Mouse (Mus musculus) brown adipose tissue, adult 24 weeks (tissue): ENCODE results near the gene Lysmd4. TPM values are rescaled to one million over a fixed set of nuclear protein-coding genes. Genes with fewer than 3 reads are reported as not detected.
A peak's percentile ranks its signal among the peaks of the same experiment; 100 is the strongest.
"Not testable (repeated sequence)": the region's sequence is repeated elsewhere in the genome, so short reads cannot be mapped to it uniquely, and the experiment has no call there.

Experiments
- H3K27ac ChIP-seq: fragments of 200-500 bp; replicated peaks from 2 replicates; pipeline ENCODE4 v1.5.1; 2012; ENCODE audit warnings: low read depth, mild to moderate bottlenecking, low read length
- H3K4me1 ChIP-seq: fragments of 200-500 bp; 2 replicates; pipeline ENCODE4 v1.6.1; 2012; ENCODE audit warnings: low read length, mixed read lengths; ENCODE audit not compliant: control insufficient read depth, insufficient read depth, insufficient read length
- H3K4me3 ChIP-seq: fragments of 200-500 bp; 2 replicates; pipeline ENCODE4 v1.5.1; 2012; ENCODE audit warnings: low read depth, mild to moderate bottlenecking, low read length, moderate library complexity; ENCODE audit not compliant: insufficient read depth
- polyA plus RNA-seq: library from polyadenylated mRNA; stranded (reverse); fragments of >200 nt; gene quantifications from 2 replicates; pipeline ENCODE4 v1.2.4, GENCODE M21; 2012; ENCODE audit not compliant: missing spikeins, insufficient read depth, insufficient read length

Gene Lysmd4
- polyA plus RNA-seq, 1 experiment: 3.2 TPM

DNA sequence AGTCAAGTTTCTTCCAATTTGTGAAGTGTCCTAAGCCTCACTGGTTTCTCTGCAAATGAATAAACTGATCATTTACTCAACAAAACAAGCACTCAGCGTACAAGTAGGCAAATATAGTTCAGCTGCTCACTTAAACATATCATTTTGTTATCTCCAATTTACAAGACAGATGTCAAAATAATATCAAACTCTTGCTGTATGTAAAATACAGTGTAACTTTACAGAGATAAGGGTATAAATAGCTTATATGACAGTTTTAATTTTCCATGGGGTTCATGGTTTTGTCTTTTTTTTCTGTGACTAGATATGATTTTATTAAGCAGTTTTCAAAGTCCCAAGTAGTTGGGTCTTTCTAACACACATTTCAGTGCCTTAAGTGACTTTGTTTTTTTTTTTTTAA is 22.9 kb downstream of the Lysmd4 start:
- Histone ChIP-seq H3K4me1 (peaks cover 5% of the 10 kb centered on the region), H3K27ac (no peak overlapping the region), H3K4me3 (no peak overlapping the region)

DNA sequence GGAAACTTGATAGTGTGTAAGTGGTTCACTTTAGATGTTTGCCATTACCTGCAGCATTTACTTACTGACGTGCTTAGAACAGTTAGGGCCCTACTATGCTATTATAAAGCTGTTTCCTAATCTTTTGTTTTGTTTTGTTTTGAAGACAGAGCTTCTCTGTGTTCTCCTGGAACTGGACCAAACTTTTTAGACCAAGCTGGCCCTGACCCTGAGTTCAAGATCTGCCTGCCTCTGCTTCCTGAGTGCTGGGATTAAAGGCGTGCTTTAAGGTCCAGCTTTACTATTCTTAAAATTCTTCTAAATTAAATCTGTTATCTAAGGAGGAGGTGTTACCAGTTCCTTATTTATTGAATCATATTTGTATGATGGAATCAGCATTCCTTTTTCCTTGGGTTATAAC is 23.7 kb downstream of the Lysmd4 start:
- H3K4me1 ChIP-seq: peaks cover 5% of the 10 kb centered on the region
- no peak overlapping the region for H3K27ac ChIP-seq
- no peak overlapping the region for H3K4me3 ChIP-seq

DNA sequence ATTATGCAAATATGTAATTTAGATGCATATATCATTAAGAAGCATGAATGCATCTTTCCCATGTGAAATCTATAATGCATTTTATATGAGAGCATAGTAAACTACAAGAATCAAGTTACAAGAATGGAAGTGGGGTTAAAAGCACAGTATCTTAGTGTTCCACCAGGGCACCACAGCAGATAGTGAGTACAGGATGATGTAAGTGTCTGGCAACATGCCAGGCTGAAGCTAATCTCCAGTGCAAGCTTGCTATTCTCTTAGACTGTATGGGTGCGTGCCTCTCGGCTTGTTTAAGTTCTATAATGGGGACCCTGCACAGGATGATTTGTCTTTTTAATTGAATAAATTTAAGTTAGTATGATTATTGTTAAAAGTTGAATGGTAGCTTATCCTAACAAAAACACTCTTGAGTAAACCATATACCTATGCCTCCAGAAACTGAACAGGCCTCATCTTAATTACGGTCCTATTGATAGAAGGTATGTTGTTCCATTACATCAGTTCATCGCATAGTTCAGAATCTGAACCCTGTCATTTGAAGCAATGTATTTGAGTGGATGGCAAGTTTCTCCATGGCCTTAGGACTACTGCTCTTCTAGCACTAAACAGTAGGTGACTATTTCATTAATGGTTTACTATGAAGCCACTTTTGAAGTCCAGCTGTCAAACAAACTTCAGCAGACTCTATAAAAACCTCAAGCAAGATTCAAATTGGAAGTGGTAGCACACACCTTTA is 37.7 kb downstream of the Lysmd4 start:
- H3K4me3 ChIP-seq: no peak overlapping the region
- no peak overlapping the region for H3K27ac ChIP-seq
- no peaks in the 10 kb centered on the region for H3K4me1 ChIP-seq

DNA sequence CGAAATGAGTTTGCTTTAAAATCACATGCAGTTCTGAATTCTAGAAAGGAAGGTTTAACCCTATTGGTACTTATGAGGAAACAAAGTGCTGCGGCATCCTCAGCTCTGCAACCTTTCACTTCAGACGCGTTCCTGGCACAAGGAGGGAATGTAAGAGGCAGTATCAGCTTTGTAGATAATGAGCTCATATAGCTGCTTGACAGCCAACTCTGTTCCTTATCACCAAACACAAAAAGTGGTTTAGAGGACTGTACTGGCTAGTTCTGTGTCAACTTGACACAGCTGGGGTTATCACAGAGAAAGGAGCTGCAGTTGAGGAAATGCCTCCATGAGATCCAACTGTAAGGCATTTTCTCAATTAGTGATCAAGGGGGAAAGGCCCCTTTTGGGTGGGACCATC is 48.1 kb downstream of the Lysmd4 start:
- not testable (repeated sequence) for H3K4me3 ChIP-seq, H3K27ac ChIP-seq, H3K4me1 ChIP-seq

DNA sequence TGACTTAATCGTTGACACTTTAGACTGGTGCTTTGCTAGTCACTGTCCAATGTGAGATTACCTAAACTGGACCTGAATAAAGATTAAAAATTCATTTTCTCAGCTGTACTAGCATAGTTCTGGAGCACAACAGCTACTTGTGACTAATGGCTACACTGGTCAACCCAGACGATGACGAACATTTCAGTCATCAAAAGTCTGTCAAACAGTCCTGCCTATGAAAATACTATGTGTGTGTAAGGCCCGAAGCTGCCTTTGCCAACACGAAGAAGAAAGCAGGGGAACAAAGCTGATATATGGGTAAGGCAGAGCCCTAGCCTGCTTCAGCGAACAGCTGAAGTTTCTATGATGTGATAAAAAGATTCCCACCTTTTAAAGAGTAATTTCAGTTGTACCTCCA is 61.2 kb downstream of the Lysmd4 start:
- Histone ChIP-seq H3K27ac (no peak overlapping the region), H3K4me1 (no peaks in the 10 kb centered on the region; the same call in 1 of the 2 replicates), H3K4me3 (no peak overlapping the region)

DNA sequence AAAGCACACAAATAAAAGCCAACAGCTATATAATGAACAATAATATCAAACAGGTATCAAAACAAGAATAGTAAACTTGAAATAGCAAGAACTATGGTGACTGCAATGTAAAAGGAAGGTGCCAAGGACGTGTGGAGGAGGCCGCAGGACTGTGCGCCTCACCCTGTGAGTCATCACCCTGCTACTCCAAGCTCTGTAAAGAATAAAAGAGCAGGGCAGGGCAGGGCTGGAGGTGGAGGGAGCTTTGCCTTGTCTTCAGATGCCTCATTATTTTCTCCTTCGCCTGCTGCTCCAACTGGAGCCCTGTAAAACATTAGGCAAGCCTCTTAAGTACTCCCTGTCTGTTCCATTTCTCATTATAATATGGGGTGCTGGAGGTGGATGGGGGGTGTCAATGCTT is 65.1 kb downstream of the Lysmd4 start:
- Histone ChIP-seq H3K27ac (no peak overlapping the region), H3K4me3 (no peak overlapping the region), H3K4me1 (no peaks in the 10 kb centered on the region; the same call in 1 of the 2 replicates)

DNA sequence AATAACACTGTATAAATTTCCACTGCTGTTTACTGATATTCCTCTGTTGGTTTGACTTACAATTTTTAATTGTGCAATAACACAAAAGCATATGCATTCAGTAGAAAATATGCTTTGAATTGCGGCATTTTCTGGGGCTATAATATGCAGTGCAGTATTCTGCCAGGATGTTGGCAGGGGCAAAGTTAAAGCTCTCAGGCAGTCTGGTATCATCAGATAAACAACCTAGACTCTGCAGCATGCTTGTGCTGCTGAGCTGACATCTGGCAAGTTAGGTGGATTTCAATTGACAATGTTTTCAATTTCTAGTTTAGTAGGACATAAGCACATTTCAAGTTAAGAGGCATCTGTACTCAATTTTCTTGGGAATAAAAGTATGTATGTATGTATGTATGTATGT is 69.0 kb downstream of the Lysmd4 start:
- H3K4me3 ChIP-seq: no peak overlapping the region
- no peaks in the 10 kb centered on the region; the same call in 1 of the 2 replicates for H3K4me1 ChIP-seq
- no peak overlapping the region for H3K27ac ChIP-seq

DNA sequence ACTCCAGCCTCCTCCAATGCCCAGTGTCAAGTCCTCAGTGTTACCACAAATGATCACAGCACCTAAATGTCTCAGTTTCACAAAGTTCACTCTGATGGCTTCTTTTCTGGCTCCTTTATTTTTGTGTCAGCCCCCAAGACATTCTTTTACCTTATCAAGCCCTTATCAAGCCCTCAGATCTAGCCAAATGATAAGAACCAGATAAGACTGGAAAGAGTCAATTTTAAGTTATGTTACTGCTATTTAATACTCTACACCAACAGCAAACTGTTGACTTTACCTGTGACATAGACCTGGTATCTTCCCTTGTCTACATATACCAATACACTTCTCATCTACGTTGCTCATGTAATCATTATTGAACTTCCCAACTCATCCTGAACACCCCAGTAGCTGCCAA is 74.1 kb downstream of the Lysmd4 start:
- Histone ChIP-seq H3K27ac (no peak overlapping the region), H3K4me3 (no peak overlapping the region), H3K4me1 (no peaks in the 10 kb centered on the region)

DNA sequence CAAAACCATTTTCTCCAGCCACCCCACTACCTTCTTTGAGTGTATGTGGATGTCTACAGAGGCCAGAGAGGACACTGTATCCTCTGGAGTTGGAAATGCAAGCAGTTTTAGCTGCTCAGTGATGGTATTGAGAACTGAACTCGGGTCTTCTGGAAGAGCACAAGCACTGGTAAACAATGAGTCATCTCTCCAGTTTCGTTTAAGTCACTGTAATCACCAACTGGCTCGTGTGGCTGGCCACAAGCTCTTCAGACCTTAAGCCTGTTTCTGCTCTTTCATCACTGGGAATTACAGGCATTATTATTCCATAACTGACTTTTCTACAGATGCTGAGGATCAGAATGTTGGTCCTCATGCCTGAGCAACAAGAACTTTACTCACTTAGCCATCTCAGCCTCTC is 82.6 kb downstream of the Lysmd4 start:
- no peak overlapping the region for H3K4me3 ChIP-seq
- no peaks in the 10 kb centered on the region for H3K4me1 ChIP-seq
- no peak overlapping the region for H3K27ac ChIP-seq

DNA sequence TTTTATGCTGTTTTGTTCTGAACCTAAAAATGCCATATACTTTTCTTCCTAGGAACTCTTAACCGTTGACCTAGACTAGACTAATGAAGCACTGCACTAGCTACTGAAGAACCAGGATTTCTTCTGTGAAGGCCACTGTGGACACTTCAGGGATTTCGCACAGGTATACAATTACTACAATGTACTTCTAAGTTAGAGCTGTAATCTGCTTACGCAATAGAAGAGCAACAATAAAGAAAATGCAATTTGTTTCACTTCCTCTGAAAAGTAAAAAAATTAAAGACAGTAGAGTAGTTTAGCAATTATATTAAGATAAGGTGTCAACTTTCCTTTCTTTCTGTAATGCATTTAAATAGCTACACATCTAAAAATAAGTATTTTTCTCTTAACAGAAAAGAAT is 84.7 kb downstream of the Lysmd4 start:
- H3K27ac ChIP-seq: no peak overlapping the region
- H3K4me1 ChIP-seq: no peaks in the 10 kb centered on the region
- H3K4me3 ChIP-seq: no peak overlapping the region

DNA sequence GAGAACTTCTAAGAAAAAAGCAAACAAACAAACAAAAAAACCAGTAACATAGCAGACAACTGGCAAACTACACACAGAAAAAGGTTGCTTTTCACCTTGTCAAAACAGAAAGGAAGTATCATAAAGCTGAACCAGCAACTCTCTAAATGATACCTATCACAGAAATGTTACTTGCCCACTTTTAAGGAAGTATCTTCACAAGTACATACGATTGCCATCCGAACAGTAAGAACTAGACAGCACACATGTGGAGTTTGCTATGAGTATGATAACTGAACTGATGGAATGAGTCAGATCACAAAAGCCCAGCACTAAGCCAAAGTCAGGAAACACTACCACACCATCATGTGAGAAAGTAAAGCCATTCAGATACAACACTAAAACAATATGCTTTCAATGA is 85.8 kb downstream of the Lysmd4 start:
- Histone ChIP-seq H3K4me1 (no peaks in the 10 kb centered on the region), H3K27ac (no peak overlapping the region), H3K4me3 (no peak overlapping the region)

DNA sequence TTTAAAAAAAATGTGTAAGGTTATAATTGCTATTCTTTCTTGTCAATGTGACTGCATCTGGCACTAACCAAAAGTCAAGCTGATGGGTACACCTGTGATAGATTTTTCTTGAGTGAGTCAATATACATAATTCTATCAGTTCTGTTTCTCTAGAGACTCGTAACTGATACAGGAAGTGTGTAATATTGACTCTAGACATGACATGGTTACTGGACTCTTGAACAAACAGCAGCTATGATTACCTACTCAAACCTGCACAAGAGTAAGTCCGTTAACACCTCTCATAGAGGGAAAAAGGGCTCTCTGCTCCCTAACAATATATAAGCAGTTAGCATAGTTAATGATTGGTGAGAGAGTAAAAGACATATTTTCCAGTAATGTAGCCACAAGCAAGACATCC is 87.8 kb downstream of the Lysmd4 start:
- H3K4me1 ChIP-seq: no peaks in the 10 kb centered on the region
- no peak overlapping the region for H3K4me3 ChIP-seq
- no peak overlapping the region for H3K27ac ChIP-seq

DNA sequence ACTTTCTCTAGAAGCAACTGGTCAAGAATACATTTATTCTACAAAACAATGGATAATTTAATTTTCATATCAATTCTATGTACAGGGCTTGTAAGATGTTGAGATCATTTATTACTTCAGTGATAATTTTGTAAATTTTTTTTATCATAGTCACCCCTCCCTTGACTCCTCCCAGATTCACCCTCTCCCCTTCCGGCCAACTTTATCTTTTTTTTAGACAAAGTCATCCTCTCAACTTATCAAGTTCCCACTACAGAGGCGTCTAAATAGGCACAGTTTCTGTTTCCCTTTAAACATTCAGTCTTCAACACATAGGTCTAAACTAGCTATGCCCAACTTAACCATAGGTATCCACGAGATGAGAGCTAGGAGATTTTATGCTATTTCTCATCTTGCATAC is 90.9 kb downstream of the Lysmd4 start:
- Histone ChIP-seq H3K4me3 (no peak overlapping the region), H3K4me1 (no peaks in the 10 kb centered on the region), H3K27ac (no peak overlapping the region)

DNA sequence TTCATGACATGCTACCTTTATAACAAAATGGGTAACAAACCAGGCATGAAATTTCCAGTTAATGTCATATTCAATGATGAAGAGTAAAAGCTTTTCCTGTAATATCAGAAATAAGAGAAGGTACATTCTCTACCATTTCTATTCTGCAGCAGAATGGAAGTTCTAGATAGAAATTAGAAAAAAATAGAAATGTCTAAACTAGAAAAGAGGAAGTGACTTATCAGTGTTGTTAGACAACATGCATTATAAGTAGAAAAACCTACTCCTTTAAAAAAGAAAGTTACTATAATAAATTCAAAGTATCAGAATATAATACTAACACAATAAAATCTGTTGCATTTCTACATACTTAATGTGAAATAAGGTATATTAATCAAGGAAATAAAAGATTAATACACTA is 96.4 kb downstream of the Lysmd4 start:
- Histone ChIP-seq H3K4me1 (no peaks in the 10 kb centered on the region), H3K4me3 (no peak overlapping the region), H3K27ac (no peak overlapping the region)

DNA sequence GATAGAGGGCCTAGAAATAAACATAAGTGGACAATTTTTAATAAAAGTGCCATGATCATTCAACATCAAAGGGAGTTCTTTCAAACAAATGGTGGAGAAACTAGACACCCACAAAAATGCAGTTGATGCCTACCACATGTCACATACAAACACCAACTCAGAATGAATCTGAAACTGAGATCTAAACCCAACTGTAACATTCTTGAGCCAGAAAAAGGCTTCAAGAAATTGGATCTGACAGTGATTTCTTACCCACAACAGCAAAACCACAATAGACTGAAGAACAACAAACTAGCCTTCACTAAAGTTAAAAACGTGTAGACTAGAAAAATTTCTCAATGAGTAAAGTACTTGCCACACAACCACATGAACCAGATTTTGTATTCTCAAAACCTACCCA is 98.0 kb downstream of the Lysmd4 start:
- Histone ChIP-seq H3K4me3 (no peak overlapping the region), H3K27ac (no peak overlapping the region), H3K4me1 (no peaks in the 10 kb centered on the region; the same call in 1 of the 2 replicates)

DNA sequence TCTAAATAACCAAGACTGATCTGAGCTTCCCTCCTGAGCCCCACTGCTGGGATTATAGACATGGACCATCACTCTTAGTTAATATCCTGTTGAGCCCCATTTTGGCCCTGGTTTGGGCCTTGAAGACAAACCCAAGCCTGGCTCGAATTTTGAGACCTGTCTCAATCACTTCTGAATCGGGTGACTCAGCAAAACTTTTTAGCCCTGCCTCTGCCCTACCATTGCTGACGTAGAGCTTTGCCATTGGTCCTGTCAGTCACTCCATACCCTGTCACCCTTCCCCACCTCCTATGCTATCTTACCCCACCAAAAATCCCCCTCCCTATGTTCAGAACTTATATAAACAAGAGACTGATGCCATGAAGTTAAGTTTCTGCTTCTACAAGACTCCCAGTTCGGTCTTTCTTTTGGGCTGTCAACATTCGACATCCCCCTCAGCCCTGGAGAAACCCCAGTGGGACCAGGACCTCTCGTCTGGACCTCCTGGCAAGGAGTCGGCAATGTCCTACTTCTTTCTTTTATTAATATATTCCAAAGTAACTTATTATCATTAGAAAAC is 119.8 kb downstream of the Lysmd4 start:
- Histone ChIP-seq H3K4me1 (peaks cover 10% of the 10 kb centered on the region), H3K27ac (peak overlapping the region; percentile 52), H3K4me3 (no peak overlapping the region)
